Mouse (Mus musculus): ENCODE measurements around the gene Rbms3. TPM values are rescaled to one million over a fixed set of nuclear protein-coding genes. Genes with fewer than 3 reads are reported as not detected.

Rbms3 gene
- total and polyA plus RNA-seq, 3 experiments, result not detected

- Histone ChIP-seq H3K4me3 (replicated peaks in 1 of 3; ENCODE audit: low read depth in 2 of 3, low read length in 2 of 3, poor library complexity in 1 of 3) (no peak overlapping the region), H3K27ac (ENCODE audit: insufficient read depth, low read depth) (no peak overlapping the region), H3K4me2 (ENCODE audit: insufficient read depth, low read depth, poor library complexity, severe bottlenecking) (no peak overlapping the region), H3K4me1 (ENCODE audit: control insufficient read depth in 1 of 2, insufficient read depth in 2 of 2) (no peaks in the 10 kb centered on the region), H3K36me3 (replicated peaks in 1 of 2; ENCODE audit: control insufficient read depth in 1 of 2, insufficient read depth in 1 of 2, low read length in 1 of 2) (no peaks in the 10 kb centered on the region), H3K79me2 (replicated peaks; ENCODE audit: control insufficient read depth, extremely low read depth, insufficient read depth, poor library complexity, severe bottlenecking) (no peaks in the 10 kb centered on the region), H3K27me3 (replicated peaks) (no peaks in the 10 kb centered on the region), H3K9me3 (replicated peaks; ENCODE audit: low read length) (peaks cover 69% of the 10 kb centered on the region), H3K9ac (ENCODE audit: insufficient read depth, low read depth) (no peak overlapping the region)
- dilution Hi-C loops (cut with MboI; ENCODE audit: extremely low pct_ligation_motif_present, extremely low pct_unique_long_range_greater_than_20kb, low sequenced_read_pairs) (no loop called here), in situ Hi-C loops (cut with MboI; ENCODE audit: low pct_ligation_motif_present, low pct_unique_long_range_greater_than_20kb, low sequenced_read_pairs) (no loop called here)
- DNase-seq (ENCODE audit: extremely low read depth), result no peak
- no peak for TF ChIP-seq SIN3A (IDR thresholded peaks at IDR 0.05; ENCODE audit: low read length)
- no peak for TF ChIP-seq JUND (conservative IDR thresholded peaks at IDR 0.05; ENCODE audit: low read depth, low read length)
- TF ChIP-seq MAX (IDR thresholded peaks at IDR 0.05; ENCODE audit: low read length), result no peak
- TF ChIP-seq CHD1 (IDR thresholded peaks at IDR 0.05; ENCODE audit: low read depth, low read length), result no peak
- TF ChIP-seq POLR2A (IDR thresholded peaks at IDR 0.05; ENCODE audit: low read depth, low read length), result no peak
- TF ChIP-seq MEF2A (IDR thresholded peaks at IDR 0.05; ENCODE audit: borderline replicate concordance, low read depth, low read length), result no peak
- TF ChIP-seq ELF1 (IDR thresholded peaks at IDR 0.05; ENCODE audit: low read depth, low read length), result no peak
- TF ChIP-seq TBP (conservative IDR thresholded peaks at IDR 0.05; ENCODE audit: low read depth, low read length), result no peak
- TF ChIP-seq RCOR1 (conservative IDR thresholded peaks at IDR 0.05; ENCODE audit: low read depth, low read length), result no peak
- no peak for TF ChIP-seq PAX5 (IDR thresholded peaks at IDR 0.05; ENCODE audit: low read length)
These were observed 251.4 kb downstream of the Rbms3 start for GRCm38 (mm10) chr9:117378131-117378890.

- no peak for DNase-seq (ENCODE audit: extremely low read depth)
- TF ChIP-seq MXI1 (IDR thresholded peaks at IDR 0.05; ENCODE audit: low read depth, low read length), result no peak
- no peak for TF ChIP-seq MAZ (IDR thresholded peaks at IDR 0.05; ENCODE audit: low read depth, low read length)
- TF ChIP-seq KAT2A (IDR thresholded peaks at IDR 0.05; ENCODE audit: insufficient replicate concordance, low read length), result no peak
- no peak for TF ChIP-seq ZKSCAN1 (IDR thresholded peaks at IDR 0.05; ENCODE audit: borderline replicate concordance, low read depth, low read length)
- no peak for TF ChIP-seq SIN3A (IDR thresholded peaks at IDR 0.05; ENCODE audit: low read length)
- TF ChIP-seq NRF1 (IDR thresholded peaks at IDR 0.05; ENCODE audit: low read depth, low read length), result no peak
- no peak for TF ChIP-seq JUN (IDR thresholded peaks at IDR 0.05; ENCODE audit: insufficient read depth, low read depth, low read length)
- TF ChIP-seq TCF12 (IDR thresholded peaks at IDR 0.05; ENCODE audit: low read depth, low read length), result no peak
- TF ChIP-seq ZMIZ1 (IDR thresholded peaks at IDR 0.05; ENCODE audit: low read depth, low read length), result no peak
- TF ChIP-seq MAFK (IDR thresholded peaks at IDR 0.05; ENCODE audit: insufficient replicate concordance, low read length), result no peak
- no peak for TF ChIP-seq HCFC1 (IDR thresholded peaks at IDR 0.05; ENCODE audit: low read depth, low read length)
- TF ChIP-seq BHLHE40 (IDR thresholded peaks at IDR 0.05; ENCODE audit: low read depth, low read length), result no peak
- TF ChIP-seq EP300 (IDR thresholded peaks at IDR 0.05; ENCODE audit: low read length), result no peak
- TF ChIP-seq SMC3 (IDR thresholded peaks at IDR 0.05; ENCODE audit: low read depth, low read length), result no peak
- TF ChIP-seq PAX5 (IDR thresholded peaks at IDR 0.05; ENCODE audit: low read length), result no peak
- no peak for TF ChIP-seq CHD2 (IDR thresholded peaks at IDR 0.05; ENCODE audit: low read length)
- no peak for TF ChIP-seq ZNF384 (IDR thresholded peaks at IDR 0.05; ENCODE audit: low read depth, low read length)
- H3K9me3 ChIP-seq (replicated peaks; ENCODE audit: low read length), result peaks cover 68% of the 10 kb centered on the region
- no peak overlapping the region for H3K27ac ChIP-seq (ENCODE audit: insufficient read depth, low read depth)
- no peak overlapping the region for H3K4me3 ChIP-seq (replicated peaks in 1 of 3; ENCODE audit: low read depth in 2 of 3, low read length in 2 of 3, poor library complexity in 1 of 3)
- H3K36me3 ChIP-seq (replicated peaks in 1 of 2; ENCODE audit: control insufficient read depth in 1 of 2, insufficient read depth in 1 of 2, low read length in 1 of 2), result no peaks in the 10 kb centered on the region
- no peaks in the 10 kb centered on the region for H3K27me3 ChIP-seq (replicated peaks)
- dilution Hi-C loops (cut with MboI; ENCODE audit: extremely low pct_ligation_motif_present, extremely low pct_unique_long_range_greater_than_20kb, low sequenced_read_pairs), result no loop called here
- no peaks in the 10 kb centered on the region for H3K79me2 ChIP-seq (replicated peaks; ENCODE audit: control insufficient read depth, extremely low read depth, insufficient read depth, poor library complexity, severe bottlenecking)
- H3K9ac ChIP-seq (ENCODE audit: insufficient read depth, low read depth), result no peak overlapping the region
- H3K4me1 ChIP-seq (ENCODE audit: control insufficient read depth in 1 of 2, insufficient read depth in 2 of 2), result no peaks in the 10 kb centered on the region
- in situ Hi-C loops (cut with MboI; ENCODE audit: low pct_ligation_motif_present, low pct_unique_long_range_greater_than_20kb, low sequenced_read_pairs), result no loop called here
- no peak overlapping the region for H3K4me2 ChIP-seq (ENCODE audit: insufficient read depth, low read depth, poor library complexity, severe bottlenecking)
These were observed 253.9 kb downstream of the Rbms3 start for GRCm38 (mm10) chr9:117375776-117376175.
